Mouse (Mus musculus): ENCODE data around the gene Loxl1. TPM values are rescaled to one million over a fixed set of nuclear protein-coding genes. Genes with fewer than 3 reads are reported as not detected.

Loxl1 gene
- 10 to 100 TPM; 13.9 to 14.3 TPM for total RNA-seq (2021)
- long read RNA-seq, experiment 1, transcript Loxl1-201 (7 exons, 3,297 nt), result major isoform, 7 of 17 reads
- long read RNA-seq, experiment 1, partial matches to known transcripts, result 6 of 17 reads
- long read RNA-seq, experiment 1, other reads (novel, unspliced or antisense), result 4 of 17 reads
- long read RNA-seq, experiment 2, transcript Loxl1-201 (7 exons, 3,297 nt), result major isoform, 5 of 13 reads
- long read RNA-seq, experiment 2, partial matches to known transcripts, result 7 of 13 reads
- long read RNA-seq, experiment 2, other reads (novel, unspliced or antisense), result 1 of 13 reads

- DNase-seq, result peak; percentile 61 to 72
- intact Hi-C loops (cut with DNase I), result no loop called here
Observed at GRCm38 (mm10) chr9:58312944-58313359, at the start of gene Loxl1. Loxl1 (minus strand) TSS chr9:58313186.

- intact Hi-C loops (cut with DNase I), result no loop called here
- DNase-seq, result no peak
Observed at GRCm38 (mm10) chr9:58361956-58362355, 49.0 kb upstream of the Loxl1 start.

GRCm38 (mm10) chr9:58361373-58361772 is 48.4 kb upstream of the Loxl1 start:
- DNase-seq, result no peak
- intact Hi-C loops (cut with DNase I), result no loop called here

DNA sequence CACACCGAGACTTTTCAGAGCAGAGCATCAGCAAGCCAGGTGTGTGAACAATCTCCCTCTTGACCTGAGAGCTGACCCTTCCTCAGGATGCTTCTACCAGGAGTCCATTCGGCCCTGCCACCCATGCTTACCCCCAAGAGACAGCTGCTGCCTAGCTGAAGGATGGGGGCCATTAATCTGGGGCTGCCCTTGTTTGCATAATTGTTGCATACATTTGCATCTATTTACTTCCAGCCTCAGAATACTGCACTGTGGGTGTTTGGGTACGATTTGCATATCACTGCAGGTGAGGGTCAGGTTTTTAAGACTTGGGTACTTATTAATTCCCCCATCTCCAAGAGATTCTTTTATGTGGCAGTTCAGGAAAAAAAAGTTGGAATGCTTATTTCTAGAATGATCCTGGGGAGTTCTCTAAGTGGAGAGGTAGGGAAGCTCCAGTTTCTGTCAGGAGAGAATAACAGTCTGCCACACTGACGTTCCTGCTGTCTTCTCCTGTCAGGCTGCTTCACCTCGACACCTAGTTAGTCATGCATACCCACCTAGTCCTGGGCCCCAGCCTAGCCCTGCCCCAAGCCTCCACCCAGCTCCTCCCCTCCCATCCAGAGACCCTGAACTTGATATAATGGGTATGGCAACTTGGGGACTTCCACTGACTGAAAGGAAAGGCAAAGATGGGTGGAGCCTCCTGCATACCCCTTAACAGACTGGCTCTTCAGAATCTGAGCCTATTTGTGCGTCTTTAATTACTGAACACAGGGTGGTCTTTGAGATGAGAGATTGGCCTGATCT is 42.5 kb upstream of the Loxl1 start:
- no peak for DNase-seq
- intact Hi-C loops (cut with DNase I), result no loop called here

DNA sequence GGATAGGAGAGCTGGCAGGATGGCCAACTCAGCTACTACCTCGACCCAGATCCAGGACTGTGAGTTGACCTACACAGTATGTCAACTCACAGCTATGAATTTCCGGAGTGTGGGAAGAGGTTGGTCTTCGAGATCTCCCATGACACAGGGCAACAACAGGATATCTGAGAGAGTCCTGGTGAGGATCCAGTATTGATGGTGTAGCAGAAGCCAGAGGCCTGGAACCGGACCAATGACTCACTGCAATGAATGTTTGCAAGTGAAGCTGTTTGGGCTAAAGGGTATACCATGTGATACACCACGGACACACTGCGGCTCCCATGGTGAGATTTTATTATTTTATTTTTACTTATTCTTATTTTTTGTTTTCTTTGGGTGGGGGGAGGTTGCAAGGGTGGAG is 41.7 kb upstream of the Loxl1 start:
- intact Hi-C loops (cut with DNase I), result no loop called here
- DNase-seq, result no peak

- DNase-seq, result no peak
- intact Hi-C loops (cut with DNase I), result no loop called here
Observed at GRCm38 (mm10) chr9:58353224-58353623, 40.2 kb upstream of the Loxl1 start.

DNA sequence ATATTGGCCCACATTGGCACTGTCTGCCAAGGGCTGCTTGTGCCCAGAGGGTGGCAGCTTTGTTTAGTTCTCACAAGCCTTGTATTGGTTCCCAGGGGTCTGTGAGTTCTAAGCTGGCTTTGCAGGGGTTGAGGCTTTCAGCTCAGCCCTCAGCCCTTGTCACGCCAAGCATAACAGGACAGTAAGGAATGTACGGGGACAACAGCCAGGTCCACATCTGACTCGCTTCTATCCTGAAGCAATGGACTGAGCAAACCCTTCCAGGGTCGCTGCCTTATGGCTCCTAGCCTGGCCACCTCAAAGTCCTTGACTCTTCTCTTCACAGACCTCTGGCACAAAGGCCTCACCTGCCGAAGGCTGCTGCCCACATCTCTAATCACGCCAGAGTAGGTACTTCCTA is 34.8 kb upstream of the Loxl1 start:
- intact Hi-C loops (cut with DNase I), result no loop called here
- no peak for DNase-seq

DNA sequence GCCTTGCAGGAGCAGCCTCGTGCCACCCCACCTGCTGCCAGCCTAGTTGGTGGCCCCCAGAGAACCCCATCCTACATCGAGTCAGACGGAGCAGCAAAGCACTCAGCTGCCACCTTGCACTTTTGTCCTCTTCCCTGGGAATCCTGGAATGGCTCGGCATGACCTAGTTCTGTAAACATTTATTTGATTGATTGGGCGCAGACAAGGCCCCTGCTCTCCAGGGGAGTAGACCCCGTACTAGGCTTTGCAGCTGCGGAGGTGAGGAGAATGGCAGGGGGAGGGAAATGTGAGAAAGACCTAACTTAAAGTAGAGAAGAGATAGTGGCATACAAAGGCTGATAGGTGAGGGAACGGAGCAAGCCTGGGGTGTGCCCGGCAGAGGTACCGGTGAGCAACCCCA is 33.5 kb upstream of the Loxl1 start:
- intact Hi-C loops (cut with DNase I), result no loop called here
- DNase-seq, result no peak

- intact Hi-C loops (cut with DNase I), result no loop called here
- DNase-seq, result no peak
Observed at GRCm38 (mm10) chr9:58345963-58346362, 33.0 kb upstream of the Loxl1 start.

- intact Hi-C loops (cut with DNase I), result no loop called here
- DNase-seq, result no peak
Observed at GRCm38 (mm10) chr9:58341795-58342194, 28.8 kb upstream of the Loxl1 start.

GRCm38 (mm10) chr9:58336650-58337281 is 23.8 kb upstream of the Loxl1 start:
- intact Hi-C loops (cut with DNase I), result no loop called here
- no peak for DNase-seq

- no peak for DNase-seq
- intact Hi-C loops (cut with DNase I), result loop anchor here (2.0 kb wide), 1 partner anchor 40 kb away; the partner anchor contains the start of gene Tbc1d21
Observed at GRCm38 (mm10) chr9:58331276-58331675, 18.3 kb upstream of the Loxl1 start.

DNA sequence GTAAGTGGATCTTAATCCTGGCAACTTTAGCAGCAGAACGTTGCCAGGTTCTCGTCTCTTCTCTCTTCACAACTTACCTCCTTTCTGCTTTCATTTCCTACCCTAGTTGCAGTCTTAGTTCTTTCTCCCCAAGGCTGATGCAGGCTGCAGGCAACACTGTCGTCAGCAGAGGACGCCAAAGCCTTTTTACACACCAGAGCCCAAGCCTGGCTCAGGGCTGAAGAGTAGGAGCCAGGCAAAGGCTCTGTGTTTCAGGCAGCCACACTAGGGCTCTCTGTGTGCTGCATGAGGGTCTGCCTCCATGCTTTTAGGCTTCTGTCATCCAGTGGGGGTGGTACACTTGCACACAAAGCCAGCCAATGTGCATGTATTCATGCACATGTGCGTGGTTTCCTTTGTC is 17.3 kb upstream of the Loxl1 start:
- peak in 1 of 2 experiments; percentile 47 for DNase-seq
- intact Hi-C loops (cut with DNase I), result loop anchor here (2.0 kb wide), 1 partner anchor 41 kb away; the partner anchor contains the start of gene Tbc1d21

DNA sequence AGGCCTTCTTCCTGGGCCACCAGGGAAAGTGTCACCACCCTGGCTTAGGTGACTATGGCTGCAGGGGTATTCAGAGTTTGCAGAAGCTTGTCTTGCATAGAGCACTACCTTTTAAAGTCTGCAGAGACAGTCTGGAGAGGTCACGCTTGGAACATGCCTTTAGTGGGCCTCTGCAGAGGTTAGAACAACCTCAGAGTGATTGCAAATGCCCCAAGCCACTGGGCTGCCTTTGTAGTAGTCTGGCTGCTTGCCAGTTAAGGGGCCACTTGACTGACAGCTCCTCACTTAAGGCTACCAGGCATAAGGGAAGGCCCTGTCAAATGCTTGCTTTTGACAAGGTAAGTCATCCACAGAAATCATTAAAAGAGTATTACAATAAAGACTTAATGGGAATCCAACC is 14.4 kb upstream of the Loxl1 start:
- DNase-seq, result no peak
- intact Hi-C loops (cut with DNase I), result no loop called here

GRCm38 (mm10) chr9:58326477-58327180 is 13.6 kb upstream of the Loxl1 start:
- DNase-seq, result no peak
- intact Hi-C loops (cut with DNase I), result no loop called here

- intact Hi-C loops (cut with DNase I), result no loop called here
Observed at GRCm38 (mm10) chr9:58321681-58322080, 8.7 kb upstream of the Loxl1 start.

DNA sequence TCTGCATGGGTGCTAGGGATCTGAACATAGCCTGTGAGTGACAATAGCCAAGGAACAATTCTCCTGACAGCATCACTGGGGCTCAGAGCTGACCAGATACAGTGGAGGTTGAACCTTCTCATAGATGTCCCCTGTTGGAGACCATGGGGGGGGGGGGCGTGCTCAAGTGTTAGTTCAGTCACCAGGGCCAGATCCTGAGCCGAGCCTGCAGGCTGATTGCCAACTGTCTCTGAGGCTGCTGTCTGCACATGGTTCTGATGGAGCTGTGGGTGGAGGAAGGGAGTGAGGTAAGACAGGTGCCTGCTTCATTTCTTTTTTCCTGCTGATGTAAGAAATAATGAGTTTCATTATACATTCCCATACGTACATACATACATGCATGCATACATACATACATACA is 5.3 kb upstream of the Loxl1 start:
- intact Hi-C loops (cut with DNase I), result no loop called here
- DNase-seq, result no peak

More at GRCm38 (mm10) chr9:58321681-58322080, 8.7 kb upstream of the Loxl1 start:
- DNase-seq, result no peak

DNA sequence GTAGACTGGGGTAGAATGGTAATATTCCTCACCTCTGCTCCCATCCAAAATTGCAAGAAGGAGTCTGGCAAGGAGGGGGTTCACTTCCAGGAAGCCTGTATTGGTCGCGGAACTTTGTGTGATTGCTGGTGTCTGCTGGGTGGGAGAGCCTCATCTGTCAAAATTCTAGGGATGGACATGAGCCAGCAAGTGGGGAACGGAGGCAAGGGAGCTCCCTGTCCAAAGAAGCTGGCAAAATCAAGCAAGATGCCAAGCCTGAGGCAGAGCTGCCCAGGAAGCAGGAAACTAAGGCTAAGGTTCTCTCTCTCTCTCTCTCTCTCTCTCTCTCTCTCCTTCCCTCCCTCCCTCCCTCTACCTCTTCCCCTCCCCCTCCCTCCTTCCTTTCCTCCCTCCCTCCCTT is 4.4 kb upstream of the Loxl1 start:
- DNase-seq, result no peak
- intact Hi-C loops (cut with DNase I), result no loop called here

DNA sequence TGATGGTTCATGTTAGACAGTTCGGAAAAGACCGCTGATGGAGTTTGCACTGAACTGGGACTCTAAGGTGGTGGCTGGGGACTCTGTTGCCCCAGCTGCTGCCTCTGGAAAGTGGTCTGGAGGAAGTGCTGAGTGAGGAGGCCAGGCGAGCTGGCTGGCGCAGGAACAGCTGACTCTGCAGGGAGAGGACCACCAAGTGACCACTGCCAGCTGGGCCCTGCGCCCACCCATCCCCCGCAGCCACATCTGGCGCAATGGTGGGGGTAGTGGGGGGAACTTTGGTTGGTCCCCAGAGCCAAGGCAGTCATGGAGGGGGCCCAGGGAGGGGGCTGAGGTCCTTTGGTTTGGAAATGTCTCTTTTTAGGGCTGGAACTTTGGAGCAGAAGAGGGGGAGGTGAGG is 3.8 kb upstream of the Loxl1 start:
- DNase-seq, result no peak
- intact Hi-C loops (cut with DNase I), result no loop called here

GRCm38 (mm10) chr9:58315850-58316249 is 2.9 kb upstream of the Loxl1 start:
- DNase-seq, result no peak
- intact Hi-C loops (cut with DNase I), result no loop called here

All from gastrocnemius, postnatal 36 days (tissue).